Mouse (Mus musculus): ENCODE results near the gene Gm43517. TPM values are rescaled to one million over a fixed set of nuclear protein-coding genes. Genes with fewer than 3 reads are reported as not detected.

Gene Gm43517
- total RNA-seq (2023), result not detected in 4 replicates

GRCm38 (mm10) chr12:49384876-49385630 is at the start of gene Gm43517:
TSS of gene Gm43517 (plus strand) at chr12:49385174.

GRCm38 (mm10) chr12:49382565-49383520 is 2.1 kb upstream of the Gm43517 start, which contains the start of gene Foxg1:
TSS of gene Foxg1 (plus strand) at chr12:49382660.

Other genes with a start within 250 kb of the Gm43517 start
- gene Foxg1, start 2.5 kb upstream of the Gm43517 start, total RNA-seq (2023), result not detected in 4 replicates